Mouse (Mus musculus) neural tube, embryonic 12.5 days (tissue): ENCODE measurements around the gene Ins2. TPM values are rescaled to one million over a fixed set of nuclear protein-coding genes. Genes with fewer than 3 reads are reported as not detected.
A peak's percentile ranks its signal among the peaks of the same experiment; 100 is the strongest.

ENCODE experiments used
- ATAC-seq: fragments of 200-750 bp; cut with Nextera tagmentation; 2 replicates; pipeline ENCODE4 v1.8.0; 2017; ENCODE audit warnings: low read depth, mild to moderate bottlenecking, moderate TSS enrichment, moderate library complexity; ENCODE audit not compliant: low FRiP score
- H3K27ac ChIP-seq: fragments of 300-500 bp; sonication (generic); 2 replicates; pipeline ENCODE4 v1.5.1; 2016
- H3K27me3 ChIP-seq: fragments of 300-500 bp; sonication (generic); replicated peaks from 2 replicates; pipeline ENCODE4 v1.6.1; 2016; ENCODE audit warnings: mild to moderate bottlenecking
- H3K36me3 ChIP-seq: fragments of 300-500 bp; sonication (generic); 2 replicates; pipeline ENCODE4 v1.6.1; 2016; ENCODE audit warnings: mild to moderate bottlenecking
- H3K4me1 ChIP-seq: fragments of 300-500 bp; sonication (generic); 2 replicates; pipeline ENCODE4 v1.6.1; 2016
- H3K4me2 ChIP-seq: fragments of 300-500 bp; sonication (generic); replicated peaks from 2 replicates; pipeline ENCODE4 v1.6.1; 2016; ENCODE audit warnings: mild to moderate bottlenecking
- H3K4me3 ChIP-seq: fragments of 300-500 bp; sonication (generic); 2 replicates; pipeline ENCODE4 v1.5.1; 2016
- H3K9ac ChIP-seq: fragments of 300-500 bp; sonication (generic); 2 replicates; pipeline ENCODE4 v1.6.1; 2016; ENCODE audit warnings: mild to moderate bottlenecking
- H3K9me3 ChIP-seq: fragments of 300-500 bp; sonication (generic); 2 replicates; pipeline ENCODE4 v1.6.1; 2016; ENCODE audit warnings: mild to moderate bottlenecking
- WGBS: fragments of 180-500 bp; shearing (Covaris S2); methylation state at CpG from one replicate; pipeline ENCODE4 v1.1.7; 2016; 5-methylcytosine and 5-hydroxymethylcytosine counted together
- polyA plus RNA-seq: library from polyadenylated mRNA; unstranded; fragments of >200 nt; fragmentation: Nextera tagmentation; extraction: Ambion mirVana; gene quantifications from 2 replicates; pipeline ENCODE4 v1.2.1, GENCODE M21; 2016

The Ins2 gene
- polyA plus RNA-seq, 1 experiment from 2014 or later: not detected

GRCm38 (mm10) chr7:142661811-142662210, 81.4 kb downstream of the Ins2 start:
- H3K4me3 ChIP-seq: no peak overlapping the region
- no peak overlapping the region for H3K27ac ChIP-seq
- no peaks in the 10 kb centered on the region for H3K36me3 ChIP-seq
- no peak overlapping the region for H3K9ac ChIP-seq
- H3K9me3 ChIP-seq: no peaks in the 10 kb centered on the region
- peaks cover 33% of the 10 kb centered on the region for H3K4me1 ChIP-seq
- H3K27me3 ChIP-seq: peaks cover 100% of the 10 kb centered on the region
- peak overlapping the region; percentile 61; the same call in 1 of the 2 replicates for H3K4me2 ChIP-seq
- no peak for ATAC-seq

- peaks cover 33% of the 10 kb centered on the region for H3K4me1 ChIP-seq
- 1% methylated on average over 25 of the region's 25 CpGs for WGBS
- H3K4me2 ChIP-seq: peak overlapping the region; percentile 61
- no peaks in the 10 kb centered on the region for H3K36me3 ChIP-seq
- ATAC-seq: no peak
- H3K4me3 ChIP-seq: peak overlapping the region; percentile 39
- no peaks in the 10 kb centered on the region for H3K9me3 ChIP-seq
- H3K27me3 ChIP-seq: peaks cover 100% of the 10 kb centered on the region
- peak overlapping the region; percentile 56 for H3K9ac ChIP-seq
- no peak overlapping the region for H3K27ac ChIP-seq
Observed at GRCm38 (mm10) chr7:142661046-142661445, 82.1 kb downstream of the Ins2 start.

GRCm38 (mm10) chr7:142660651-142660945, 82.6 kb downstream of the Ins2 start:
- H3K27ac ChIP-seq: peak overlapping the region; percentile 37; the same call in 1 of the 2 replicates
- H3K4me1 ChIP-seq: peaks cover 33% of the 10 kb centered on the region
- peak overlapping the region; percentile 39 for H3K4me3 ChIP-seq
- H3K36me3 ChIP-seq: no peaks in the 10 kb centered on the region
- ATAC-seq: no peak
- peaks cover 100% of the 10 kb centered on the region for H3K27me3 ChIP-seq
- under 1% methylated on average over 29 of the region's 29 CpGs for WGBS
- peak overlapping the region; percentile 61 for H3K4me2 ChIP-seq
- no peaks in the 10 kb centered on the region for H3K9me3 ChIP-seq
- peak overlapping the region; percentile 56 for H3K9ac ChIP-seq

DNA sequence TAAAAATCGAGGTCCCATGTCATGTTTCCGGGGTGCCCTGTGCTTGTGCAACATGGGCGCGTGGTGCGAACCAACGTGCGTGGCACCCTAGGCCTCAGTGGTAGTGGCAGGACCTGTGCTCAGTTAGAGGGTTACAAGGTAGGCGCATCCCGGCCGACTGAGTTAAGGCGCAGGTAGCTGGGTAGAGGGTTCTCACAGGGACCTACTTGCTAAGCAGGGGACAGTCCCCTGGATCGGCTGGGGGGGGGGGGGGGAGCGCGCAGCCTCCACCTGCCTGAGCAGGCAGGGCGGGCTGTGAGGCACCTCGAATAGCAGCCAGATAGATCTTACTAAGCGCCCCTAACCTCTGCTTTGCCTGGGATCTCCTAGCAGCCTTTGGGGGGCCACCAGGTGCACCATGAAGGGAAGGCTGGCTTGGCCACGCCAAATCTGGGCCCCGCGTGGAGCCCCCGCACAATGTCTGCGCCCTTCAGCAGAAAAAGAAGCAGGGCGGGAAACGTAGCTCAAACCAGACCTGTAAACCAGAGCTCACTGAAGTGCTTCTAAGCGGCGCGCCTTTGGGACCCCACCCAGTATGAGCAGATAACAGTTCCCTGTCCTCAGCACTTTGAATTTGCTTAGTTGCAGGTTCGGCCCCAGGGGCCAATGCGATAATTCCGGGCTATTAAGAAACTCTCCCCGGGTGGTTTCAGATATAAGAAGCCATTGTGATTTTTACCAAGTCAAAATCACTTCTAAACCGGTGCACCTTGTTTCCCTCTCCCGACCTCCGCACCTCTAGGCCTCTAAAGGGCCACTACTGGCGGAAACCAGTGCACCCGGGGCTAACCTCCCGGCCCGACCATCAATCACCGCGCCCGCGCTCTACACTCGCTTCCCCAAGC, 83.2 kb downstream of the Ins2 start:
- peaks cover 33% of the 10 kb centered on the region for H3K4me1 ChIP-seq
- peak overlapping the region; percentile 37; the same call in 1 of the 2 replicates for H3K27ac ChIP-seq
- ATAC-seq: no peak

GRCm38 (mm10) chr7:142659181-142659681, 84.0 kb downstream of the Ins2 start:
- H3K27ac ChIP-seq: no peak overlapping the region
- peak overlapping the region; percentile 39 for H3K4me3 ChIP-seq
- peaks cover 100% of the 10 kb centered on the region for H3K27me3 ChIP-seq
- H3K4me1 ChIP-seq: peaks cover 30% of the 10 kb centered on the region
- no peaks in the 10 kb centered on the region for H3K36me3 ChIP-seq
- peak; percentile 43 for ATAC-seq
- no peaks in the 10 kb centered on the region for H3K9me3 ChIP-seq
- H3K9ac ChIP-seq: peak overlapping the region; percentile 59
- H3K4me2 ChIP-seq: peak overlapping the region; percentile 61
- WGBS: under 1% methylated on average over 64 of the region's 70 CpGs

More for the DNA sequence above, 83.2 kb downstream of the Ins2 start:
- Histone ChIP-seq H3K27me3 (peaks cover 100% of the 10 kb centered on the region), H3K9me3 (no peaks in the 10 kb centered on the region), H3K9ac (peak overlapping the region; percentile 56), H3K4me2 (peak overlapping the region; percentile 61), H3K4me3 (peak overlapping the region; percentile 39), H3K36me3 (no peaks in the 10 kb centered on the region)
- under 1% methylated on average over 43 of the region's 43 CpGs for WGBS

DNA sequence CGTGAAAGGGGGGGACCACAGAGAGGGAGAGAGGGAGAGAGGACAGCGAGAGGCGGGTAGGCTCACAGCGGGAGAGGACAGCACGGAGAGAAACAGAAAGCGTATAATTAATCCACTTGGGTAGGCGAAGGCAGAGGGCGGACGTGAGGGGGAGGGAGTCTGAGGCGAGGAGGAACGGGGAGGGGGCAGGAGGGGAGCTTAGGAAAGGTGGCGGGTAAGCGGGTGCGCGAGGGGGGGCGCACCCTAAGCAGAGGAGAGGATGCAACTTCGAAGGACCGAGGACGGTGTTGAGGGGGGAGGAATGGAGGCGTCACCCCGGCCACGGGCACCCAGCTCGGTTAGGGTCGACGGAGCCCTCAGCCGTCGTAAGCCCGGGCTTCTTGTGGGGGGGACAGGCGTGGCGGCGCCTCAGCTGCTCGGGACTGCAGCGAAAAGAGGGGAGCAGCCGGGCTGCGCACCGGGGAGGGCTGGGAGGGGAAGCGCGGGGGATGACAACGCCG, 84.5 kb downstream of the Ins2 start:
- Histone ChIP-seq H3K4me3 (peak overlapping the region; percentile 39), H3K27ac (no peak overlapping the region), H3K9me3 (no peaks in the 10 kb centered on the region), H3K9ac (peak overlapping the region; percentile 59), H3K4me2 (peak overlapping the region; percentile 61), H3K27me3 (peaks cover 100% of the 10 kb centered on the region), H3K36me3 (no peaks in the 10 kb centered on the region; the same call in 1 of the 2 replicates), H3K4me1 (peaks cover 25% of the 10 kb centered on the region)
- ATAC-seq: peak; percentile 23; the same call in 1 of the 2 replicates
- 1% methylated on average over 39 of the region's 40 CpGs for WGBS

- Histone ChIP-seq H3K9ac (peak overlapping the region; percentile 59), H3K27ac (no peak overlapping the region), H3K4me3 (peak overlapping the region; percentile 39), H3K4me1 (peaks cover 25% of the 10 kb centered on the region), H3K4me2 (peak overlapping the region; percentile 61), H3K36me3 (no peaks in the 10 kb centered on the region; the same call in 1 of the 2 replicates), H3K9me3 (no peaks in the 10 kb centered on the region), H3K27me3 (peaks cover 98% of the 10 kb centered on the region)
- no peak for ATAC-seq
- WGBS: 2% methylated on average over 33 of the region's 34 CpGs
Observed at GRCm38 (mm10) chr7:142657821-142658614, 85.2 kb downstream of the Ins2 start.

- Histone ChIP-seq H3K9me3 (no peaks in the 10 kb centered on the region), H3K36me3 (no peaks in the 10 kb centered on the region; the same call in 1 of the 2 replicates), H3K9ac (peak overlapping the region; percentile 59; the same call in 1 of the 2 replicates), H3K4me1 (peaks cover 25% of the 10 kb centered on the region), H3K4me3 (peak overlapping the region; percentile 39), H3K27me3 (peaks cover 97% of the 10 kb centered on the region), H3K27ac (no peak overlapping the region), H3K4me2 (peak overlapping the region; percentile 61)
- whole genome bisulfite sequencing: 5% methylated on average over 9 of the region's 9 CpGs
- no peak for ATAC-seq
Observed at GRCm38 (mm10) chr7:142657341-142657791, 85.8 kb downstream of the Ins2 start.

DNA sequence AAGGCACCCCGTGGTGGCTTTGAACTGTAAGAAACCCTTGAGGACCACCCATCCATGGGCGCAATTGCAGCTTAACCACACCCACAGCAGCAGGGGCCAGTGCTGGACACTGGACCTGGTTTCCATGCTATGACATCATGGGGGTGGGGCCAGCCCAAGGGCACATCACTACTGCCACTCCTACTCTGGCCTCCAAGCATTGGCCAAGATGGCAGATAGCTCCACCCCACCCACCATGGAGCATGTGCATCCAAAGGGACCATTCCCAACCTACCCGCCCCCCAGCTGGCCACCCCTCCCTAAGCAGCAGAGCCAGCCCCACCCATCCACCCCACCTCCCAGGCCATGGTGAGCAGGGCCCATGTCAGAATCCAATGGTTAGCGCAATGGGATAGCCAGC, 87.1 kb downstream of the Ins2 start:
- H3K4me3 ChIP-seq: peak overlapping the region; percentile 22
- H3K4me1 ChIP-seq: peaks cover 25% of the 10 kb centered on the region
- no peaks in the 10 kb centered on the region for H3K9me3 ChIP-seq
- ATAC-seq: no peak
- no peak overlapping the region for H3K9ac ChIP-seq
- peaks cover 86% of the 10 kb centered on the region for H3K27me3 ChIP-seq
- H3K36me3 ChIP-seq: no peaks in the 10 kb centered on the region; the same call in 1 of the 2 replicates
- peak overlapping the region; percentile 61 for H3K4me2 ChIP-seq
- H3K27ac ChIP-seq: no peak overlapping the region
- 32% methylated on average over 4 of the region's 4 CpGs for WGBS

- Histone ChIP-seq H3K27ac (no peak overlapping the region), H3K9me3 (no peaks in the 10 kb centered on the region), H3K4me2 (peak overlapping the region; percentile 61), H3K36me3 (no peaks in the 10 kb centered on the region; the same call in 1 of the 2 replicates), H3K27me3 (peaks cover 82% of the 10 kb centered on the region), H3K9ac (no peak overlapping the region), H3K4me1 (peaks cover 21% of the 10 kb centered on the region), H3K4me3 (peak overlapping the region; percentile 22; the same call in 1 of the 2 replicates)
- WGBS: 8% methylated on average over 11 of the region's 11 CpGs
- ATAC-seq: no peak
Observed at GRCm38 (mm10) chr7:142655633-142656032, 87.5 kb downstream of the Ins2 start.

- Histone ChIP-seq H3K9me3 (no peaks in the 10 kb centered on the region), H3K27me3 (peaks cover 63% of the 10 kb centered on the region), H3K9ac (no peak overlapping the region), H3K36me3 (no peaks in the 10 kb centered on the region; the same call in 1 of the 2 replicates), H3K4me1 (peaks cover 8% of the 10 kb centered on the region), H3K4me3 (no peak overlapping the region), H3K4me2 (0 out of 2 replicates have a peak overlapping the region, but pooled peaks have one; percentile 61), H3K27ac (no peak overlapping the region)
- 15% methylated on average over 18 of the region's 18 CpGs for WGBS
- ATAC-seq: no peak
Observed at GRCm38 (mm10) chr7:142653726-142654125, 89.5 kb downstream of the Ins2 start.
